Mouse (Mus musculus) megakaryocyte, embryonic 14.5 days (primary cell): ENCODE measurements around the gene Nmt2.

Experiments
- FLI1 ChIP-seq: IDR thresholded peaks from 2 replicates; pipeline ENCODE4 v1.6.1; 2012; ENCODE audit warnings: low read length, inconsistent platforms, mixed read lengths
- GATA1 ChIP-seq: IDR thresholded peaks from 3 replicates; pipeline ENCODE4 v1.6.1; 2012; ENCODE audit warnings: mixed read lengths, low read length, inconsistent platforms, borderline replicate concordance

GRCm38 (mm10) chr2:3282866-3283601, 978 bp upstream of the Nmt2 start:
- TF ChIP-seq GATA1 (no peak), FLI1 (no peak)
